Mouse (Mus musculus) cerebellum, postnatal 4 days (tissue): ENCODE results near the gene Zbp1.
A peak's percentile ranks its signal among the peaks of the same experiment; 100 is the strongest.

ENCODE experiments used
- DNase-seq, 2 experiments: peaks; one replicate each; pipeline ENCODE4 v3.0.0; 2022; ENCODE audit warnings: low spot score in 2 of 2, mixed read lengths in 1 of 2

The Zbp1 gene

GRCm38 (mm10) chr2:173179046-173179445 is 39.7 kb downstream of the Zbp1 start:
- peak in 1 of 2 experiments; percentile 16 for DNase-seq

- peak in 1 of 2 experiments; percentile 17 for DNase-seq
These were observed 40.8 kb downstream of the Zbp1 start for GRCm38 (mm10) chr2:173177951-173178350.

GRCm38 (mm10) chr2:173177481-173177880 is 41.2 kb downstream of the Zbp1 start:
- peak in 1 of 2 experiments; percentile 17 for DNase-seq

GRCm38 (mm10) chr2:173175703-173176102 is 43.0 kb downstream of the Zbp1 start:
- peak in 1 of 2 experiments; percentile 11 for DNase-seq

- DNase-seq = peak in 1 of 2 experiments; percentile 0
These were observed 44.2 kb downstream of the Zbp1 start for GRCm38 (mm10) chr2:173174569-173174968.

GRCm38 (mm10) chr2:173173521-173174511 is 44.9 kb downstream of the Zbp1 start:
- DNase-seq = peak; percentile 29 to 37

- DNase-seq = peak in 1 of 2 experiments; percentile 20
These were observed 45.7 kb downstream of the Zbp1 start for GRCm38 (mm10) chr2:173173008-173173407.

GRCm38 (mm10) chr2:173172386-173172785 is 46.3 kb downstream of the Zbp1 start:
- no peak for DNase-seq

GRCm38 (mm10) chr2:173171956-173172355 is 46.8 kb downstream of the Zbp1 start:
- peak in 1 of 2 experiments; percentile 17 for DNase-seq

- peak in 1 of 2 experiments; percentile 30 for DNase-seq
These were observed 47.3 kb downstream of the Zbp1 start for GRCm38 (mm10) chr2:173171470-173171869.

GRCm38 (mm10) chr2:173170715-173171114 is 48.0 kb downstream of the Zbp1 start:
- peak in 1 of 2 experiments; percentile 18 for DNase-seq

- peak in 1 of 2 experiments; percentile 14 for DNase-seq
These were observed 48.6 kb downstream of the Zbp1 start for GRCm38 (mm10) chr2:173170081-173170480.

GRCm38 (mm10) chr2:173168411-173168851 is 50.3 kb downstream of the Zbp1 start:
- DNase-seq = no peak

GRCm38 (mm10) chr2:173165357-173165756 is 53.4 kb downstream of the Zbp1 start:
- no peak for DNase-seq

- no peak for DNase-seq
These were observed 53.8 kb downstream of the Zbp1 start for GRCm38 (mm10) chr2:173164946-173165345.

GRCm38 (mm10) chr2:173164358-173164757 is 54.4 kb downstream of the Zbp1 start:
- no peak for DNase-seq

GRCm38 (mm10) chr2:173163380-173163779 is 55.3 kb downstream of the Zbp1 start:
- DNase-seq = no peak

- DNase-seq = peak in 1 of 2 experiments; percentile 56
These were observed 59.1 kb downstream of the Zbp1 start for GRCm38 (mm10) chr2:173159354-173160311.

- DNase-seq = no peak
These were observed 60.2 kb downstream of the Zbp1 start for GRCm38 (mm10) chr2:173158390-173159055.

- DNase-seq = no peak
These were observed 60.9 kb downstream of the Zbp1 start for GRCm38 (mm10) chr2:173157871-173158270.

GRCm38 (mm10) chr2:173157376-173157775 is 61.3 kb downstream of the Zbp1 start:
- no peak for DNase-seq
